ENCODE assay signal across 28 mouse cellular contexts in genomic region chr4:137936134-137936533, GRCm38 (mm10).
"Had no signal": no experiment of that assay in that cellular context is flagged by ENCODE, and none has a peak within 500 bp of the region (broad histone marks: within the 10 kb centered on the region; RNA-seq: fewer than 3 reads in every experiment).

No protein-coding gene starts in this region.

- H3K4me3 ChIP-seq: embryonic facial prominence, embryonic 10.5 days; embryonic facial prominence, embryonic 12.5 days; embryonic facial prominence, embryonic 13.5 days; embryonic facial prominence, embryonic 15.5 days; erythroblast, embryonic 14.5 days; forebrain, embryonic 10.5 days; forebrain, embryonic 12.5 days; forebrain, embryonic 13.5 days; forebrain, embryonic 15.5 days; gastrocnemius, adult 2 months; heart, adult 2 months had no signal

- H3K27ac ChIP-seq: embryonic facial prominence, embryonic 10.5 days; embryonic facial prominence, embryonic 12.5 days; embryonic facial prominence, embryonic 13.5 days; embryonic facial prominence, embryonic 15.5 days; forebrain, embryonic 10.5 days; forebrain, embryonic 12.5 days; forebrain, embryonic 13.5 days; forebrain, embryonic 15.5 days; gastrocnemius, adult 2 months; heart, adult 2 months had no signal

- H3K27me3 ChIP-seq: embryonic facial prominence, embryonic 12.5 days; embryonic facial prominence, embryonic 13.5 days; embryonic facial prominence, embryonic 15.5 days; forebrain, embryonic 15.5 days had no signal

- ATAC-seq: forebrain, embryonic 13.5 days; forebrain, embryonic 14.5 days; forebrain, embryonic 15.5 days; forebrain, embryonic 16.5 days; forebrain, postnatal 0 days had no signal

- H3K4me2 ChIP-seq: embryonic facial prominence, embryonic 12.5 days; embryonic facial prominence, embryonic 13.5 days; embryonic facial prominence, embryonic 15.5 days; forebrain, embryonic 12.5 days; forebrain, embryonic 13.5 days; forebrain, embryonic 15.5 days had no signal

- DNase-seq: cerebellum, adult 2 months; cerebellum, adult 8-10 months; cerebellum, adult 9-10 months; cerebellum, adult 9-11 months; cerebellum, postnatal 10 days; cerebellum, postnatal 14 days; cerebellum, postnatal 25 days; cerebellum, postnatal 36 days; embryo, embryonic 11 days; forebrain, postnatal 0 days; gastrocnemius, adult 2 months; gastrocnemius, postnatal 10 days; gastrocnemius, postnatal 14 days; gastrocnemius, postnatal 36 days; heart, adult 11 months; heart, adult 18-20 months; heart, adult 2 months had no signal

- H3K9ac ChIP-seq: embryonic facial prominence, embryonic 12.5 days; embryonic facial prominence, embryonic 13.5 days; embryonic facial prominence, embryonic 15.5 days; forebrain, embryonic 12.5 days; forebrain, embryonic 13.5 days; forebrain, embryonic 15.5 days; forebrain, postnatal 0 days had no signal

- H3K9me3 ChIP-seq: embryonic facial prominence, embryonic 12.5 days; embryonic facial prominence, embryonic 15.5 days; forebrain, embryonic 13.5 days; forebrain, embryonic 15.5 days had no signal
